Mouse (Mus musculus): Measurements from ENCODE around the gene Igfbp6. TPM values are rescaled to one million over a fixed set of nuclear protein-coding genes. Genes with fewer than 3 reads are reported as not detected.

Igfbp6 gene
- total RNA-seq, 1 experiment from 2014 or later, result 0.15 TPM

DNA sequence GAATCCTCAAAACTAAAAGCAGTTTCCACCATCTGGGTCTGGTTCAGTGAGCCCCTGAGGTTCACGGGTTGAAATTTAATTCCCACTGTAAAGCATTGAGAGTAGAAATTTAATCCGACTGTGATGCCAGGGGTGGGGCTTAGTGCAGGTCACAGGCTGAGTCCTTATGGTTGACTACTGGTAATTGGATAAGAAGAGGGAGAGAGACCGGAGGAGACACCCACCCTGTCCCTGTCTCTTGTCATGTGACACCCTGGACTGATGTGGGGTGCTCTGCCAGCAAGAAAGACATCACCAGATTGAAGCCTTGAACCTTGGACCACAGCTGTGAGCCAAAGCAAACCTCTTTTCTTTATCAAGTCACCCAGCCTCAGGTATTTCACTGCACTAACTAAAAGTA is 38.9 kb downstream of the Igfbp6 start:
- no peak for ATAC-seq (replicated peaks in 1 of 2; ENCODE audit: insufficient read depth in 1 of 2, low FRiP score in 2 of 2, low TSS enrichment in 1 of 2, low read depth in 1 of 2, poor library complexity in 2 of 2, severe bottlenecking in 2 of 2)

DNA sequence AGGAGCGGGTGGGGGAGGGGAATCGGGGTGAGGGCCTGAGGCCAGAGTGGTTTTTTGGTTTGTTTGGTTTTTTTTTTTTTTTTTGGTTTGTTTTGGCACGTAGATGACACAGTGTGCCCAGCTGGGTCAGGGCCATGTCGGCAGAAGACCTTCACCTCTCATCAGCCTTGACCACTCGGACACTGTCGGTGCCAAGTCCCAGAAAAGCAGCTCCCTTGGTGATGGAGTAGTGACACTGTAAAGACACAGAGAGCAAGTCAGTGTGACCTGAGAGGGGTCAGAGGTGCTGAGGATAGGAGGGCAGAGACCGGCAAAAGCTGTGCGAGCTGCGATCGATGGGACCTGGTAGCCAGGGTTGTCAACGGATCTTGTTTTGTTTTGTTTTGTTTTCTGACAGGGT is 42.1 kb downstream of the Igfbp6 start:
- ATAC-seq (replicated peaks in 1 of 2; ENCODE audit: insufficient read depth in 1 of 2, low FRiP score in 2 of 2, low TSS enrichment in 1 of 2, low read depth in 1 of 2, poor library complexity in 2 of 2, severe bottlenecking in 2 of 2), result no peak

DNA sequence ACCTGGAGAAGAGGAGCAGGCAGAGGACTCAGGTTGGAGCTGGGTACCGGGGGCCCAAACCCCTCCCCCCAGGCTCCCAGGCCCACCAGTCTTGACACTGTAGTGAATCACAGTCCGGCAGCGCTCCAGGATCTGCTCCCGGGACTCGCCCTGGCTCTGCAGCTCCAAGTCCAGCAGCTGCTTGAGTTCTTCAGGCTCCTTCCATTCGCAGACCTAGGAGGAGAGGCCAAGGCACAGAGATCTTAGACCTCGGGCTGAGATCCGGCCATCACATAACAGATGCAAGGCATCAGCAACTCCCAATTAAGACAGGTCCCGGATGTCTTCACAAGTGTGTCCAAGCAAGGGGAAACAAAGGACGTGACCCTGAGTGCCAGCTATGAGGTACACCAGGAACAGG is 43.9 kb downstream of the Igfbp6 start:
- no peak for ATAC-seq (replicated peaks in 1 of 2; ENCODE audit: insufficient read depth in 1 of 2, low FRiP score in 2 of 2, low TSS enrichment in 1 of 2, low read depth in 1 of 2, poor library complexity in 2 of 2, severe bottlenecking in 2 of 2)

DNA sequence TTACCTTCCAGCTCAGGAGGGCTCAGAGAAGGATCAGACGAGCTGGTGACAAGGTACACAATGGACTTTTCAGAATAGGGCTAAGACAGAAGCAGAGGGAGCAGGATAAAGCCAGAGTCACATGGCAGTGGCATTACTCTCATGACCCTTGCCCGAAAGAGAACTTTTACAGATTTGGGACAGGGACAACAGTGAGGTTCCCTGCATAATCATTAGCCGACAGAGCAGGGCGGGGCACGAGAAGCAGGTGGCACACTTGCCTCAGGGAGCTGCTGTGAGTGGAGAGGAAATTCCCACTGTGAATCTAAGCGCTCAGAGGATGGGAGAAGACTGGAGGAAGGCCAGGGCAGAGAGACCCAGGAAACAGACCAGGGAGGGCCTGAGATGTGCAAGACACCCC is 44.7 kb downstream of the Igfbp6 start:
- no peak for ATAC-seq (replicated peaks in 1 of 2; ENCODE audit: insufficient read depth in 1 of 2, low FRiP score in 2 of 2, low TSS enrichment in 1 of 2, low read depth in 1 of 2, poor library complexity in 2 of 2, severe bottlenecking in 2 of 2)

DNA sequence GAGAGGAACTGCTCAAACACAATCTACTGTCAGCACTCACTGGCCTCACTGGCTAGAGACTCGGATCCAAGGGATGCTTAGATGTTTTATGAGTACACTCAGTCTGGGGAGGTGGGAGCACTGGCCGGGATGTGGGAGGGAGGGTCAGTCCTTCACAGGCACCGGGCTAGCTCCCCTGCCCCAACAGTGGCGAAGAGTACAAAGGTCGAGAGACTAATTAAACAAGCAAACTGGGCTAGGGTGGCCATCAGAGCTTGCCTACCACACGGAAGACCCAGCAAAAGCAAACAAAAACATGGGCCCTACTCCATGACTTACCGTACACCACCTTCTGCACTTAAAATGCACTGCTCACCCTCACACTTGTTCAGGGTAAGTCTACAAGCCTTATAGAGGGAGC is 47.5 kb downstream of the Igfbp6 start:
- no peak for ATAC-seq (replicated peaks in 1 of 2; ENCODE audit: insufficient read depth in 1 of 2, low FRiP score in 2 of 2, low TSS enrichment in 1 of 2, low read depth in 1 of 2, poor library complexity in 2 of 2, severe bottlenecking in 2 of 2)

DNA sequence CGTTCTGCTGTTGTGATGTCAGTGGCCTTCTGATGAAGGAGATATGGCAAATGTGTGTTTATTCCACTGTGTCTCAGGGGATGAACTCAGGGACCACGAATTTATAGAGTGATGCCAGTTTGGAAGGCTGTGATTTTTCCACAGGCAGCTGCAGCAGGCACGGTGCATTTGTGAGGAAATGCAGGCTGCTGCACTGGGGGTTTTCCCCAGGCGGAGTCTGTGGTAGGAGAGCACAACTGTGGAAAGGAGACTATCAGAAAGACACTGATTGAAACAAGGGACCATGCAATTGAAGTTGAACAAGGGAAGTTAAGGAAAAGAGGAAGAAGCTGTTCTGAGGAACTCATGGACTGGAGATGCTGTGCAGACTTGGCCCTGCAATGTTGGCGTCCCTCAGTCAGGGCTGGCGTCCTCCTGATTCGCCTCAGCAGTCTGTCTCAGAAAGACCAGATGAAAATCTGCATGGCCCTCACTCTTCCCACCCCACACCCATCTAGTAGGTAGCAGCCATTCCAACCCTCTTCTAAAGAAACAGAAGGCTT is 48.2 kb downstream of the Igfbp6 start:
- no peak for ATAC-seq (replicated peaks in 1 of 2; ENCODE audit: insufficient read depth in 1 of 2, low FRiP score in 2 of 2, low TSS enrichment in 1 of 2, low read depth in 1 of 2, poor library complexity in 2 of 2, severe bottlenecking in 2 of 2)

DNA sequence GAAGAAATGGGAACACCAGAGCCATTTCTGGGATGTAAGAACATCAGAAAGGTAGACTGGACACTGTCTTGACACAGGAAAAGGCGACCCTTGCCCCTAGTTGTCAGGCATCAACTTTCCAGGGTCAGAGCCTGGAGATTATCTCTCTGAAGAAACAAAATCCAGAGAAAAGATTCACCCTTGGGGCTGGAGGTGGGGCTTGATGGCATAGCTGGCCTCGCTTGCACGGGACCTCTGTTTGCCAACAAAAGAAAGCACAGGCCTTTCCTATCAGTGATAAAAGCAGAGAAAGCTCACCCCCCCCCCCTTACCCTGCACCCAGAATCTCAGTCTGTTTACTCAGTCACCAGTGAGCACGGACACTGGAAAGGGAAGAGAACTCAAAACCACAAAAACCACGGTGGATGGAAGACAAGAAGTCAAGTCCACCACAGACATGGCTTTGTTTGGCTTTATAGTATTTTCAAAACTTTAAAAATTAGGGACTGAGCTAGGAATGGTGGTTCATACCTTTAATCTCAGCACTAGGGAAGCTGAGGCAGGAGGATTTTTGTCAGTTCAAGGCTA is 48.7 kb downstream of the Igfbp6 start:
- ATAC-seq (replicated peaks in 1 of 2; ENCODE audit: insufficient read depth in 1 of 2, low FRiP score in 2 of 2, low TSS enrichment in 1 of 2, low read depth in 1 of 2, poor library complexity in 2 of 2, severe bottlenecking in 2 of 2), result no peak

DNA sequence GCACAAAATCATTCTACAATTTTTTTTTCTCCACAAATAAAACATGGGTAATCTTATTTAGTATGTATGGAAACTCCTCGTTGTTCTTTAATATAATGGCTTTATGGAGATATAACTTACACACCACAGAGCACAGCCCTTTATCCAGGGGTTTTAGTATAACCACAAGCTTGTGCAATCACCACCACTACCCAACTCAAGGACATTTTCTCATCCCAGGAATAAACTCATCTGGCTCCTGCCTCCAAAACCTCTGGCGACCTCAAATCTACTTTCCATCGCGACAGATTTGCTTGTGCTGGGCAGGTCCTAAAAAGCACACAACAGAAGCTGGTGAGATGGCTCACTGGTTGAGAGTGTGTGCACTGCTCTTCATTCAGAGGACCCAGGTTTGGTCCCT is 49.5 kb downstream of the Igfbp6 start:
- no peak for ATAC-seq (replicated peaks in 1 of 2; ENCODE audit: insufficient read depth in 1 of 2, low FRiP score in 2 of 2, low TSS enrichment in 1 of 2, low read depth in 1 of 2, poor library complexity in 2 of 2, severe bottlenecking in 2 of 2)

DNA sequence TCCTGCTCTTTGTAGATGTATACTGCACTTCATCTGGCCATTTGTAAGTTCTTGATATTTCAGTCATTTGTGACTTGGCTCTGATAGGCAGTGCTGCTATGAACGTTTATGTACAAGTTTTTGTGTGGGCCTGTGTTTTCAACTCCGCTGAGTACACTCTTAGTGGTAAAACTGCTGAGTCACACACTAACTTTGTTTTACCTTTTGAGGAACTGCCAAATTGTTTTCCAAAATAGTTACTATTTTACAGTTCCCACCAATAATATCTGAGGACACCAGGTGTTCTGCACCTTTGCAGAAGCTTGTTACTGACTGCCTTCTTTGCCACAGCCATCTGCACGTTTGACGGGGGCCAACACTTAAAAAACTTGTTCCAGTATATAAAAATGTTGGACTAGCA is 50.3 kb downstream of the Igfbp6 start:
- peak; percentile 15 to 48; a peak in 2 of 4 replicates for ATAC-seq (replicated peaks in 1 of 2; ENCODE audit: insufficient read depth in 1 of 2, low FRiP score in 2 of 2, low TSS enrichment in 1 of 2, low read depth in 1 of 2, poor library complexity in 2 of 2, severe bottlenecking in 2 of 2)

DNA sequence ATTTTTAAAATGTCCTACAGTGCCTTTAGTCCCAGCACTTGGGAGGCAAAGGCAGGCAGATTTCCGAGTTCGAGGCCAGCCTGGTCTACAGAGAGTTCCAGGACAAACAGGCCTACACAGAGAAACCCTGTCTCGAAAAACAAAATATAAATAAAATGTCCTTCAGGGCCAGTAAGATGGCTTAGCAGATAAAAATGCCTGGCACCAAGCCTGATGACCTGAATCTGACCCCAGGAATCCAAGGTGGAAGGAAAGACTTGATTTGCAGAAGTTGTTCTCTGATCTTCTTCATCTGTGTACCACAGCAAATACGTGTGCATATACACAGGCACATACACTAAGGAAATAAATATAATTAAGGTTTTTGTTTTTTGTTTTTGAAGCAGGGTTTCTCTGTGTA is 51.2 kb downstream of the Igfbp6 start:
- ATAC-seq (replicated peaks in 1 of 2; ENCODE audit: insufficient read depth in 1 of 2, low FRiP score in 2 of 2, low TSS enrichment in 1 of 2, low read depth in 1 of 2, poor library complexity in 2 of 2, severe bottlenecking in 2 of 2), result no peak

DNA sequence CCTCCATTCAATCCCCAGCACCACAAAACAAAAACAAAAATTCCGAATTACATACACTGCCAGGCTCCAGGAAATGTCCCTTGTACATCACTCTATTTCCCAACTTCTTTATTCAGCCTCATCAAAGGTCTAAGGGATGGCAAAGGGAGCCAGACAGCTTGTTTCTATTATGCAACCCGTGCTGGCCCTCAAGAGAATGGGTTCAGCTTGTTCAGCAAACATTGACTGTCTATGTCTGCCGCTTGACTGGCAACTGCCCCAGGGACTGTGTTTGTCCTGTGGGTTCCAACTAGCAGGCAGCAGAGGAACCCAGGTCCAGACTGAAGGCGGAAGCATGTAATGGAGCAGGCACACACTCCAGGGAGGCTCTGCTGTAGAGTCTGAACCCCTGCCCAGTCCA is 54.7 kb downstream of the Igfbp6 start:
- ATAC-seq (replicated peaks in 1 of 2; ENCODE audit: insufficient read depth in 1 of 2, low FRiP score in 2 of 2, low TSS enrichment in 1 of 2, low read depth in 1 of 2, poor library complexity in 2 of 2, severe bottlenecking in 2 of 2), result no peak

Other genes with a start within 250 kb of the Igfbp6 start
- gene Krt4, start 219.6 kb upstream of the Igfbp6 start, total RNA-seq (2017), result not detected in 2 replicates
- not detected in 2 replicates for gene Krt79, start 204.0 kb upstream of the Igfbp6 start, total RNA-seq (2017)
- gene Krt78, start 190.1 kb upstream of the Igfbp6 start, total RNA-seq (2017), result not detected in 2 replicates
- gene Krt8, start 139.9 kb upstream of the Igfbp6 start, total RNA-seq (2017), result 0.65 and 1.3 TPM in 2 replicates
- gene Krt18, start 116.2 kb upstream of the Igfbp6 start, total RNA-seq (2017), result 58.8 and 66.5 TPM in 2 replicates
- gene Eif4b, start 70.6 kb upstream of the Igfbp6 start, total RNA-seq (2017), result 451 and 486 TPM in 2 replicates
- 3.6 and 4.0 TPM in 2 replicates for gene Tns2, start 43.9 kb upstream of the Igfbp6 start, total RNA-seq (2017)
- 12.6 and 15.8 TPM in 2 replicates for gene Spryd3, start 8.1 kb upstream of the Igfbp6 start, total RNA-seq (2017)
- gene Soat2, start 6.2 kb downstream of the Igfbp6 start, total RNA-seq (2017), result 1.3 and 2.4 TPM in 2 replicates
- gene Zfp740, start 58.9 kb downstream of the Igfbp6 start, total RNA-seq (2017), result 44.0 and 47.6 TPM in 2 replicates
- gene Csad, start 60.4 kb downstream of the Igfbp6 start, total RNA-seq (2017), result 37.4 and 76.7 TPM in 2 replicates
- gene Itgb7, start 87.6 kb downstream of the Igfbp6 start, total RNA-seq (2017), result 83.0 and 92.1 TPM in 2 replicates
- gene Rarg, start 113.2 kb downstream of the Igfbp6 start, total RNA-seq (2017), result 3.6 and 5.6 TPM in 2 replicates
- gene Gm9918, start 126.2 kb downstream of the Igfbp6 start, total RNA-seq (2017), result not detected in 2 replicates
- 11.5 and 19.4 TPM in 2 replicates for gene Mfsd5, start 135.1 kb downstream of the Igfbp6 start, total RNA-seq (2017)
- 8.5 and 26.9 TPM in 2 replicates for gene Espl1, start 151.9 kb downstream of the Igfbp6 start, total RNA-seq (2017)
- gene Pfdn5, start 181.8 kb downstream of the Igfbp6 start, total RNA-seq (2017), result 273 and 464 TPM in 2 replicates
- gene Myg1, start 187.3 kb downstream of the Igfbp6 start, total RNA-seq (2017), result 35.7 and 75.9 TPM in 2 replicates
- gene Aaas, start 206.4 kb downstream of the Igfbp6 start, total RNA-seq (2017), result 48.4 and 91.9 TPM in 2 replicates
- gene Sp7, start 222.8 kb downstream of the Igfbp6 start, total RNA-seq (2017), result not detected in 2 replicates